In genomic region chr3:94930386-94931266, GRCm38 (mm10) we compare ENCODE assay signal across 8 mouse cellular contexts. TPM values are rescaled to one million over a fixed set of nuclear protein-coding genes. Genes with fewer than 3 reads are reported as not detected.
DNase-seq lines count a peak whose midpoint lies in the region; ATAC-seq and TF ChIP-seq lines count a peak whose summit lies in the region.
"Not testable (repeated sequence)": the region's sequence is repeated elsewhere in the genome, so short reads cannot be mapped to it uniquely, and the experiment has no call there.

No protein-coding gene starts in this region.

- not testable (repeated sequence) for TF ChIP-seq CTCF in gastrocnemius, adult 2 months (IDR thresholded peaks at IDR 0.05); lung, embryonic 14.5 days (IDR thresholded peaks at IDR 0.05; ENCODE audit: low read depth)

- 28% methylated on average over 7 of the region's 7 CpGs for WGBS in lung, embryonic 14.5 days

- not testable (repeated sequence) for H3K4me3 ChIP-seq in gastrocnemius, adult 2 months; lung, embryonic 14.5 days (ENCODE audit: low read depth, low read length)

- intact Hi-C loops in gastrocnemius, adult 2 months (cut with DNase I); heart, postnatal 14 days (cut with DNase I): not testable (repeated sequence)

- not testable (repeated sequence) for H3K36me3 ChIP-seq in lung, embryonic 14.5 days (ENCODE audit: insufficient read depth)

- H3K27me3 ChIP-seq in lung, embryonic 14.5 days (ENCODE audit: insufficient read depth, low read length) = not testable (repeated sequence)

- peak overlapping the region; percentile 31; the same call in 1 of the 2 replicates for H3K27ac ChIP-seq in gastrocnemius, adult 2 months
- peak overlapping the region; percentile 73; the same call in 1 of the 2 replicates for H3K27ac ChIP-seq in lung, embryonic 14.5 days (ENCODE audit: low read depth)

- H3K9ac ChIP-seq in lung, embryonic 14.5 days = not testable (repeated sequence)

- H3K4me1 ChIP-seq in lung, embryonic 14.5 days (ENCODE audit: insufficient read depth) = not testable (repeated sequence)

- H3K4me2 ChIP-seq in lung, embryonic 14.5 days = not testable (repeated sequence)

- DNase-seq in NIH3T3 (ENCODE audit: low read depth) = peak; percentile 66
- peak; percentile 26 for DNase-seq in gastrocnemius, adult 2 months
- peak; percentile 23 to 40 for DNase-seq in heart, postnatal 14 days
- peak; percentile 63 to 68 for DNase-seq in kidney, adult 8-10 months
- peak; percentile 62 to 73 for DNase-seq in kidney, postnatal 4 days
- DNase-seq in lung, embryonic 14.5 days = peak; percentile 74
- DNase-seq in ovary, adult 18-20 months (ENCODE audit: low spot score) = peak; percentile 63
- DNase-seq in testis, postnatal 10 days (ENCODE audit: low spot score) = peak; percentile 56

- ATAC-seq in lung, embryonic 14.5 days (ENCODE audit: insufficient read depth) = not testable (repeated sequence)

- not testable (repeated sequence) for H3K9me3 ChIP-seq in lung, embryonic 14.5 days (ENCODE audit: low read depth, low read length)

RNA-seq across cellular contexts. Expression of gene Selenbp1, which starts 2.2 kb away (rescaled TPM):
- 10 to 100 TPM; 10.1 to 28.6 TPM for total RNA-seq in gastrocnemius, adult 2 months (2021)
- 10 to 100 TPM; 63.8 to 84.9 TPM for total RNA-seq in heart, postnatal 14 days (2021)
- 99.1 and 103 TPM in 2 replicates for polyA plus RNA-seq in lung, embryonic 14.5 days (2014; fragmentation: Nextera tagmentation; extraction: Ambion mirVana)

RNA-seq across cellular contexts. Expression of gene Rfx5, which starts 23.2 kb away (rescaled TPM):
- total RNA-seq in gastrocnemius, adult 2 months (2021) = 1 to 10 TPM; 4.7 to 5.2 TPM
- total RNA-seq in heart, postnatal 14 days (2021) = 1 to 10 TPM; 8.2 to 8.4 TPM
- 11.8 and 13.1 TPM in 2 replicates for polyA plus RNA-seq in lung, embryonic 14.5 days (2014; fragmentation: Nextera tagmentation; extraction: Ambion mirVana)

RNA-seq across cellular contexts. Expression of gene Psmb4, which starts 43.9 kb away (rescaled TPM):
- 100 to 1,000 TPM; 176 to 198 TPM for total RNA-seq in gastrocnemius, adult 2 months (2021)
- 100 to 1,000 TPM; 217 to 251 TPM for total RNA-seq in heart, postnatal 14 days (2021)
- 343 and 370 TPM in 2 replicates for polyA plus RNA-seq in lung, embryonic 14.5 days (2014; fragmentation: Nextera tagmentation; extraction: Ambion mirVana)

RNA-seq across cellular contexts. Expression of gene Pi4kb, which starts 43.9 kb away (rescaled TPM):
- 10 to 100 TPM; 23.4 to 24.0 TPM for total RNA-seq in gastrocnemius, adult 2 months (2021)
- 10 to 100 TPM; 33.5 to 35.3 TPM for total RNA-seq in heart, postnatal 14 days (2021)
- 24.7 and 25.9 TPM in 2 replicates for polyA plus RNA-seq in lung, embryonic 14.5 days (2014; fragmentation: Nextera tagmentation; extraction: Ambion mirVana)
